Mouse (Mus musculus): ENCODE data around the gene Vldlr. TPM values are rescaled to one million over a fixed set of nuclear protein-coding genes. Genes with fewer than 3 reads are reported as not detected.
A peak's percentile ranks its signal among the peaks of the same experiment; 100 is the strongest.

Vldlr gene
- polyA plus RNA-seq, 1 experiment: 8.0 TPM

DNA sequence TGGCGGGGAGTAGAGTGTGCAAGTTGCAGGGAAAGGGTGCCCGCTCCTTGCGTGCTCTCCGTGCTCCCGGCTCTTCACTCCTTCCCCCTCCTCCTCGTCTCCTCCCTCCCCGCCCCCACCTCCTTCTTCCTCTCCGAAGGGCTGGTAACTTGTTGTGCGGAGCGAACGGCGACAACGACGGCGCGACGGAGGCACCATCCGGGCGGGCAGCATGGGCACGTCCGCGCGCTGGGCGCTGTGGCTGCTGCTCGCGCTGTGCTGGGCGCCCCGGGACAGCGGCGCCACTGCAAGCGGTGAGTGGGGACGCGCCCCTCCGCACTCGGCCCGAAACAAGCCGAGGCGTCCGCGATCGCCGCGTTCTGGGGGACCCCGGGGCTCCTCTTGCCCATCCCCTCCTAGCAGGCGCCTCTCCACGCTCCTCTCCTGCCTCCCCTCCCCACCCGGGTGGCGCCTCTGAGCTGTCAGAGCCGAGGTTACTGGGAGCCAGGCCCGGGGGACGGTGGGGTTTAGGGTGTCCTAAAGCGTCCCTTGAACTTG lies 1.2 kb downstream of the Vldlr start:
- peak; percentile 19 for DNase-seq
- peaks cover 17% of the 10 kb centered on the region for H3K4me1 ChIP-seq (replicated peaks; ENCODE audit: control insufficient read depth, insufficient read depth, low read length)
- peak overlapping the region; percentile 32 for H3K4me3 ChIP-seq (ENCODE audit: control insufficient read depth, insufficient read depth, low read length)
- H3K27ac ChIP-seq (ENCODE audit: control insufficient read depth, insufficient read depth, low read length): no peak overlapping the region
- H3K36me3 ChIP-seq (ENCODE audit: control insufficient read depth, insufficient read depth, low read length): no peaks in the 10 kb centered on the region
- H3K27me3 ChIP-seq (ENCODE audit: control insufficient read depth, insufficient read depth, low read length): peaks cover 22% of the 10 kb centered on the region; the same call in 1 of the 2 replicates
- TF ChIP-seq CTCF (IDR thresholded peaks at IDR 0.05; ENCODE audit: borderline replicate concordance, control insufficient read depth, extremely low read depth, insufficient read depth, low read length, poor library complexity): no peak
- no peak for TF ChIP-seq POLR2A (IDR thresholded peaks at IDR 0.05; ENCODE audit: control insufficient read depth, extremely low read depth, insufficient read depth, low read length, poor library complexity)
- WGBS: under 1% methylated on average over 52 of the region's 52 CpGs

DNA sequence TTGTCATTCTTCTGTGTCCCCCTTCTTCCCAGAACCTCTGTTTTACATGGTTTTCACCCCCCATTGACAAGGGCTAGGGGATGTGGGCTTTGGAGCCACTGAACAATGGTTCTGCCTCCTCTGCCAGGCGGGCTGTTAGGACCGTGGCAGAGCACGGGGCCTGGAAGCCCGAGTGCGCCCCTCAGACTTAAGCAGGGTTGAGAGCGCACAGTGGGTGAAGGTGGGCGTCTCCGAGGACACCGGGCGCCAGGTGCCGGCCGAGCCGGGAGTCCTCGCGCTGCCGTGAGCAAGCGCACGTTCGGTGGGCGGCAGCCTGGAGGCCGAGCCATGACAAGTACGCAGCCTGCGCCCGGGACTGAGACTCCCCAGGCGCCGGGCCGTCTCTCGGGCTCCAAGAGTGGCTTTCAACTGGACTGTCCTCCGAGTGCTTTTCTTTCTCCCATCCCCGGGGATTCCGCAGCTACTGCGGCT lies 1.7 kb downstream of the Vldlr start:
- no peaks in the 10 kb centered on the region for H3K36me3 ChIP-seq (ENCODE audit: control insufficient read depth, insufficient read depth, low read length)
- no peak for TF ChIP-seq CTCF (IDR thresholded peaks at IDR 0.05; ENCODE audit: borderline replicate concordance, control insufficient read depth, extremely low read depth, insufficient read depth, low read length, poor library complexity)
- TF ChIP-seq POLR2A (IDR thresholded peaks at IDR 0.05; ENCODE audit: control insufficient read depth, extremely low read depth, insufficient read depth, low read length, poor library complexity): no peak
- H3K4me3 ChIP-seq (ENCODE audit: control insufficient read depth, insufficient read depth, low read length): peak overlapping the region; percentile 32
- peak; percentile 4 for DNase-seq
- 1% methylated on average over 32 of the region's 32 CpGs for WGBS
- H3K27ac ChIP-seq (ENCODE audit: control insufficient read depth, insufficient read depth, low read length): no peak overlapping the region
- peaks cover 17% of the 10 kb centered on the region for H3K4me1 ChIP-seq (replicated peaks; ENCODE audit: control insufficient read depth, insufficient read depth, low read length)
- peaks cover 22% of the 10 kb centered on the region; the same call in 1 of the 2 replicates for H3K27me3 ChIP-seq (ENCODE audit: control insufficient read depth, insufficient read depth, low read length)

DNA sequence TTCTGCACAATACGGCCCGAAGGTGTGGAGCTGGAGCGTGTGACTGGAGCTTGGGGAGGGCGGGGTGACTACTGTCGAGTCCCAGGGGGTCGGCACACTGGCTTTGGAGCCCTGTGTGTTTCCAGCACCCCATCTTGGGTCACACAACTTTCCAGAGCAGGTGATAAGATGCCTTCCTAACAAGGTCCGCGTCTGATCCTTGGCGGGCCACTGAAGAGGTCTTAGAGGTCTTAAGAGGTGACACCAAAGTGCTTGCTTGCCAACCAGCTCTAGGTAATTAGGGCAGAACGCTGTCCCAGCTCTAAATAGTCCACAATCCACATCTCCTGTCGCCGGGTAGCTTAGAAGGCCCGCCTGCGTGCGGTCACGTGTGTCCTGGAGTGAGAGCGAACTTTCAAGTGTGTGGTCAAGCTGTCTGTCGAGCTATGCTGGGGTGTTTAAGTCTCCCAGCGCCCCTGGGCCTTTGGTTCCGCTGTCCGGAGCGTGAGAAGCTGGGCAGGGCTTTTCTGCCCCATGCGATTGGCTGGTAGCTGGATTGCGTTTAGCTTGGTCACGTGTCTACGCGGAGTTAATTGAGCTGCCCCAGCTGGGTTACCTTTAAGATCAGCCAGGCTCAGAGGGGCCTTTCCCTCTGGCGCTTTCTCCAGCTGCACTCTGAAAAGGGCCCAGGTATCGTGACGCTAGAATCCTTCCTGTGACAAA lies 2.4 kb downstream of the Vldlr start:
- TF ChIP-seq POLR2A (IDR thresholded peaks at IDR 0.05; ENCODE audit: control insufficient read depth, extremely low read depth, insufficient read depth, low read length, poor library complexity) (no peak), CTCF (IDR thresholded peaks at IDR 0.05; ENCODE audit: borderline replicate concordance, control insufficient read depth, extremely low read depth, insufficient read depth, low read length, poor library complexity) (no peak)
- 4% methylated on average over 30 of the region's 30 CpGs for WGBS
- Histone ChIP-seq H3K4me1 (replicated peaks; ENCODE audit: control insufficient read depth, insufficient read depth, low read length) (peaks cover 17% of the 10 kb centered on the region), H3K36me3 (ENCODE audit: control insufficient read depth, insufficient read depth, low read length) (no peaks in the 10 kb centered on the region), H3K27me3 (ENCODE audit: control insufficient read depth, insufficient read depth, low read length) (peaks cover 22% of the 10 kb centered on the region; the same call in 1 of the 2 replicates), H3K27ac (ENCODE audit: control insufficient read depth, insufficient read depth, low read length) (no peak overlapping the region), H3K4me3 (ENCODE audit: control insufficient read depth, insufficient read depth, low read length) (peak overlapping the region; percentile 15)
- no peak for DNase-seq

DNA sequence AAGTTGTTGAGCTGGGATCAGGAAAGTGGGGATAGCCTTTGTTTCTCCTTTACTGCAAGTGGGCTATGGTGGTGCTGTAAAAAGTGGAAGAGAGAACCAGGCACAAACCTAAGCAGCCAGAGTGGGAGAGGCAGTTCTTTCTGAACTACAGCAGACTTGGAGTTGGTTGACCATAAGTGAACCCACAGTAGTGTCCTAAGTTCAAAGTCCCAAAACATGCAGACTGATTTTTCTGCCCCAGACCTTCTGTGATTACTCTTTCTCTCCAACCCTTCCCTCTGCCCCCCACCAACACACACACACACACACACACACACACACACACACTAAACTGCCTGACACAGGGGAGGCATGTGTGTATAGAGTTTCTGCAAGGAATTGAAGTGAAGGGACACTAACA lies 3.3 kb downstream of the Vldlr start:
- TF ChIP-seq POLR2A (IDR thresholded peaks at IDR 0.05; ENCODE audit: control insufficient read depth, extremely low read depth, insufficient read depth, low read length, poor library complexity) (no peak), CTCF (IDR thresholded peaks at IDR 0.05; ENCODE audit: borderline replicate concordance, control insufficient read depth, extremely low read depth, insufficient read depth, low read length, poor library complexity) (no peak)
- Histone ChIP-seq H3K27me3 (ENCODE audit: control insufficient read depth, insufficient read depth, low read length) (peaks cover 22% of the 10 kb centered on the region; the same call in 1 of the 2 replicates), H3K27ac (ENCODE audit: control insufficient read depth, insufficient read depth, low read length) (no peak overlapping the region), H3K4me3 (ENCODE audit: control insufficient read depth, insufficient read depth, low read length) (no peak overlapping the region), H3K36me3 (ENCODE audit: control insufficient read depth, insufficient read depth, low read length) (no peaks in the 10 kb centered on the region), H3K4me1 (replicated peaks; ENCODE audit: control insufficient read depth, insufficient read depth, low read length) (peaks cover 17% of the 10 kb centered on the region)
- no peak for DNase-seq

DNA sequence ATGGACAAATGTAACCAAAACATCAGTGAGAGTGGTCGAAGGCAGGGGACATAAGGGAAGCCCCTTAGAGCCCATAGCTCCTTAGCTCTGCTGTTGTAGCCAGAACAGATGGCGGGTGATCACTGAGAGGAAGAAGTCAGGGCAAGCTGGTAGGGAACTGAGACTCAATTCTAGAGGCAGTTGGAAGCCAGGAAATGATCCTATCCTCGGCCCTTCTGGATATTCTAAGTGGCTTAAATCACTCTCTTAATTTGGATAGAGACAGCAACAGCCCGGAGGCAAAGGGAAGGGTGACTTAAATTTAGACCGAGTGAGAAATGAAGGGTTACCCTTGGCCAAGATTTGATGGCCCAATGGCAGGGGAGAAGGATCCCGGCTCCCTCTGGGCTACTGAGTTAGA lies 6.8 kb downstream of the Vldlr start:
- no peak for TF ChIP-seq CTCF (IDR thresholded peaks at IDR 0.05; ENCODE audit: borderline replicate concordance, control insufficient read depth, extremely low read depth, insufficient read depth, low read length, poor library complexity)
- TF ChIP-seq POLR2A (IDR thresholded peaks at IDR 0.05; ENCODE audit: control insufficient read depth, extremely low read depth, insufficient read depth, low read length, poor library complexity): no peak
- H3K4me1 ChIP-seq (replicated peaks; ENCODE audit: control insufficient read depth, insufficient read depth, low read length): peaks cover 7% of the 10 kb centered on the region; the same call in 1 of the 2 replicates
- no peak overlapping the region for H3K27ac ChIP-seq (ENCODE audit: control insufficient read depth, insufficient read depth, low read length)
- H3K36me3 ChIP-seq (ENCODE audit: control insufficient read depth, insufficient read depth, low read length): no peaks in the 10 kb centered on the region
- DNase-seq: no peak
- no peak overlapping the region for H3K4me3 ChIP-seq (ENCODE audit: control insufficient read depth, insufficient read depth, low read length)
- 94% methylated on average over 6 of the region's 6 CpGs for WGBS
- H3K27me3 ChIP-seq (ENCODE audit: control insufficient read depth, insufficient read depth, low read length): peaks cover 9% of the 10 kb centered on the region; the same call in 1 of the 2 replicates

DNA sequence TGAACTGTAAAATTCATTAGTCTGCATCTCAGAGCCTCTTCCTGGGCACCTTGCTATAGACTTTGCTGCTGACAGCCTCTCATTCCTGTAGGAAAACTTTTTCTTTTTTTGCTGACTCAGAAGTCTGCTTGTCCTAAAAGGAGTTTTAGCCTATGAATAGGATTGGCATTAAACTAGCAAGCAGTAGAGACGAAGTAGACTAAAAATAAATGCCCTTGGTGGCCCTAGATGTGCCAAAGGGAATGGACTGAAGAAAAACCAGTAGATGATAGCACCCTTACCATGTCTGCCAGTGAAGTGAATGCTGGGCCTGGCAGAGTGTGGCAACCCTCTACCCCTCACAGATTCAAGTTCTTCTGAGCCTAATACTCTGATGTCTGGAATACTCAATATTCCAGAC lies 8.1 kb downstream of the Vldlr start:
- Histone ChIP-seq H3K27ac (ENCODE audit: control insufficient read depth, insufficient read depth, low read length) (no peak overlapping the region), H3K27me3 (ENCODE audit: control insufficient read depth, insufficient read depth, low read length) (peaks cover 3% of the 10 kb centered on the region; the same call in 1 of the 2 replicates), H3K36me3 (ENCODE audit: control insufficient read depth, insufficient read depth, low read length) (no peaks in the 10 kb centered on the region), H3K4me1 (replicated peaks; ENCODE audit: control insufficient read depth, insufficient read depth, low read length) (no peaks in the 10 kb centered on the region), H3K4me3 (ENCODE audit: control insufficient read depth, insufficient read depth, low read length) (no peak overlapping the region)
- TF ChIP-seq POLR2A (IDR thresholded peaks at IDR 0.05; ENCODE audit: control insufficient read depth, extremely low read depth, insufficient read depth, low read length, poor library complexity) (no peak), CTCF (IDR thresholded peaks at IDR 0.05; ENCODE audit: borderline replicate concordance, control insufficient read depth, extremely low read depth, insufficient read depth, low read length, poor library complexity) (no peak)
- no peak for DNase-seq
- 94% methylated on average over 1 of the region's 1 CpGs for WGBS
